Mouse (Mus musculus) monocyte, adult 5-6 weeks (primary cell): Measurements from ENCODE around the gene Zfp697. TPM values are rescaled to one million over a fixed set of nuclear protein-coding genes. Genes with fewer than 3 reads are reported as not detected.
A peak's percentile ranks its signal among the peaks of the same experiment; 100 is the strongest.
"Not testable (repeated sequence)": the region's sequence is repeated elsewhere in the genome, so short reads cannot be mapped to it uniquely, and the experiment has no call there.

Source experiments
- ATAC-seq: fragments of 153-309, 156-312 bp; replicated peaks from 2 replicates; pipeline ENCODE4 v1.8.0; 2017; ENCODE audit warnings: mild to moderate bottlenecking; ENCODE audit not compliant: low TSS enrichment, insufficient number of reproducible peaks, severe bottlenecking, poor library complexity, low FRiP score
- total RNA-seq: library from RNA; stranded (forward); fragments of 200-1000, 200-491, 200-594 nt; gene quantifications from 3 replicates; pipeline ENCODE4 v1.2.3, GENCODE M21; 2017

Zfp697 gene
- not detected in 3 replicates for total RNA-seq

- no peak for ATAC-seq
Observed at GRCm38 (mm10) chr3:98382246-98382939, at the start of gene Zfp697. Zfp697 (plus strand) TSS chr3:98382461.

- ATAC-seq: no peak
Observed at GRCm38 (mm10) chr3:98334010-98334409, 48.3 kb upstream of the Zfp697 start.

- no peak for ATAC-seq
Observed at GRCm38 (mm10) chr3:98335331-98335730, 46.9 kb upstream of the Zfp697 start.

DNA sequence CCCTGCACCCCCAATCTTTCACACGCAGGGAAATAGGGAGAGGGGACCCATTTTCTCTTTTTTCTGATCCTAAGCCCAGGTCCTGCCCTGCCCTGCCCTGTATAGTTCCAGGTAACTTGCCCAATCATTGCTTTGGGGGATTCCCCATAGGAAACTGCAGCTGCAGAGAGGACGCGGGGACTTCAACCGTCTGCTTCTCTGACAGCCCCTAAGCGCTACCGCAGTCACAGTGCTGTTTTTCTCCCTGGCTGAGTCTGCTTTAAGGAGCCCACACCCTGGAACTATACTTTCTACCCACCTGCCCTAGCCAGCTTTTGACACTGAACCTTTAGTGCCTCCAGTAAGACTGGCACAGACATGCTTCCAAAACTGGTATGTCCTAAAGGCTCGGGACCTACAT is 46.4 kb upstream of the Zfp697 start:
- ATAC-seq: no peak

- ATAC-seq: peak; percentile 27; the same call in 1 of the 2 replicates
Observed at GRCm38 (mm10) chr3:98336661-98337654, 45.3 kb upstream of the Zfp697 start.

- ATAC-seq: no peak
Observed at GRCm38 (mm10) chr3:98338584-98339041, 43.6 kb upstream of the Zfp697 start.

- ATAC-seq: no peak
Observed at GRCm38 (mm10) chr3:98339097-98339705, 43.1 kb upstream of the Zfp697 start.

GRCm38 (mm10) chr3:98339706-98340109 is 42.6 kb upstream of the Zfp697 start, which contains the start of gene Phgdh:
Phgdh (minus strand) TSS chr3:98339990.
- not testable (repeated sequence) for ATAC-seq

- ATAC-seq: no peak
Observed at GRCm38 (mm10) chr3:98340818-98341594, 41.3 kb upstream of the Zfp697 start.

DNA sequence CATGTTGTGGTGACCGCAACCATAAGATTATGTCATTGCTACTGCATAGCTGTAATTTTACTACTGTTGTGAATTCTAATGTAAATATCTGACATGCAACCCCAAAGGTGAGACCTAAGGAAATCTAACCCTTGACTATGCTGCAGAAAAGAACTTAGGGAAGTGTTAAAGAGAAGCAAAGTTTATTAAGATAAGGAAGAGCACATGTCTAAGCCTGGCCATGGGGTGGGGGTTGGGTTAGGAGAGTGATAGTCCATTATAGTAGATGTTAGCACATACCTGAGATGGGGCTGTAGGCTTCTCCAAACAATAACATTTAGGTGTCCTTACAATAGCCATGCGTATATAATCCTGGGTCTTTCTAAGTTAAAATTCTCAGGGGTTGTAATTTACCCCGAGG is 39.0 kb upstream of the Zfp697 start:
- ATAC-seq: no peak

DNA sequence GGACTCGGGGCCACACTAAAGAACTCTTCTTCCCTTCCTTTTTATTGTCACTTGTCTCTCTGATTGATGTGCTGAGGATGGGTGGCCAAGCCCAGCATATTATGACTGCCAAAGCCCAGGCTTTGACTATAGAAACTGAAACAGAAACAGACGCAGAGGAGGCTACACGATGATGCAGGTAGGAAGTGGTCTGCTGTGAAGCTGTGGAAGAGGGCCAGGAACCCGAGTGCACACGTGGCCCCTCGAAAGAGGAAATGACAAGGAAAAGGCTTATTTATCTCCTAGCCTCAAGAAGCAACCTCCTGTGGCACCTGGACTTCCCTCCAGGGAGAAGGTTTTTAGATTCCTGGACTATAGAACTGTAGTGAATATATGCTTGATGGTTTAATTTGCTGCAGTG is 34.2 kb upstream of the Zfp697 start:
- ATAC-seq: peak; percentile 82

DNA sequence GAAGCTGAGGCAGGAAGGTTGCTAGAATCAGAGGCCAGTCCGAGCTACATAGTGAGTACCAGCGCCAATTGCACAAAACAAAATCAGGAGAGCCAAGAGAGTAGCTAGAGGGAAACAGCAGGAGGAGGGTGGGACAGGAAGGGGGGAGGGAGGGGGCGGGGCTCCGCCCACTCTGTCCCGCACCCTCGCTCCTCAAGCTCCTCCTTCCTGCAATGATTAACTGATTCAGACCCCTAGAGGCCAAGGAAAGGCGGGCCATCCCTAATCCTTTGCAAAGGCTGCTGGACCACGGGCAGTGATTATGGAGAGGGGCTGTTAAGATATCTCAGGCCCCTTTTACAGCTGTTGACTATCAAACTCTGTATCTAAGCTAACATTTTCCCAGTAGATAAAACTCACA is 33.6 kb upstream of the Zfp697 start:
- no peak for ATAC-seq

GRCm38 (mm10) chr3:98353892-98354291 is 28.4 kb upstream of the Zfp697 start:
- no peak for ATAC-seq

DNA sequence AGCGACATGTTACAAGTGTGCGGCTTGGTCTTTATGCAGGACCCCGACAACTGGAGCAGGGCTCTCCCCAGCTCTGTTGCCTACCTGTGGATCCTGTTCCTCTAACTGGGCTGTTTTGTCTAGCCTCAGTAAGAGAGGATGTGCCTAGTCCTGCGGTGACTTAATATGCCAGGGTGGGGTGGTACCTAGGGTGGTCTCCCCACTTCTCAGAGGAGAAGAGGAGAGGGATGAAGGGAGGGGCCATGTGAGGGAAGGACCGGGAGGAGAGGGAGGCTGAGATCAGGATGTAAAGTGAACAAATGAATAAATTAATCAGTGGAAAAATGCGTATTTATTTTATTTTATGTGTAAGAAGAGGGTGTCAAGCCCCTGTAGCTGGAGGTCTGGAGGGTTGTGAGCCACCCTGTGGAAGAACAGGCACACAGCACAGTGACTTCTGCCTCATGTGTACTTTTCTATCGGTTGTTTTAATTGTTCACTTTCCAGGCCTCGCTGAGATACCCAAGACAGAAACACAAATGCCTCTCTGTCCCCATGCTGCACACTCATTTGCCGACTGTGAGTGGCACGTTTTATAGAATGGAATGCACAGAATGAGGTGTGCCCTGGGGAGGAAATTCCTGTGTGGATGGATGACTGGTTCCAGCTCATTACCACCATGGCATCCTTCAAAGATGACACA is 26.8 kb upstream of the Zfp697 start:
- ATAC-seq: no peak

GRCm38 (mm10) chr3:98356026-98356365 is 26.3 kb upstream of the Zfp697 start:
- no peak for ATAC-seq

- ATAC-seq: no peak
Observed at GRCm38 (mm10) chr3:98356632-98357370, 25.5 kb upstream of the Zfp697 start.

GRCm38 (mm10) chr3:98362753-98363152 is 19.5 kb upstream of the Zfp697 start:
- no peak for ATAC-seq
